ENCODE assay signal across 17 mouse cellular contexts in the genomic region with DNA sequence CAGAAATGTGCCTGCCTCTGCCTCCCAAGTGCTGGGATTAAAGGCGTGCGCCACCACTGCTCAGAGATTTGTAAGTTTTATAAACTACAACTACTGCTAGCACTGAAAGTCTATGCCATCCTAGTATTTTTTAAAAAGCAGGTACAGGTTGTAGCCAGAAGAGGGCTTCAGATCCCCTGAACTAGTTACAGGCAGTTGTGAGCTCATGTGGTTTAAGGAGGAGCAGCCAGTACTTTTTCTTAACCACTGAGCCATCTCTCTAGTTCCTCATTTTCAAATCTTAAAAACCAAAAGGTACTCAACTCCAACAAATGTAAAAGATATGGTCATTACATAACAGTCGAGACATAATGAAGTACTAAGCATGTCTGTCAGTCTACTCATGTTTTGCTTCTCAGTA.
DNase-seq lines count a peak whose midpoint lies in the region; ATAC-seq and TF ChIP-seq lines count a peak whose summit lies in the region.
"Had no signal": no experiment of that assay in that cellular context is flagged by ENCODE, and none has a peak within 500 bp of the region (broad histone marks: within the 10 kb centered on the region; RNA-seq: fewer than 3 reads in every experiment).

No protein-coding gene starts in this region.

- no peak overlapping the region for H3K9ac ChIP-seq in kidney, postnatal 0 days (ENCODE audit: low read depth, low read length)
- H3K9ac ChIP-seq in midbrain, embryonic 16.5 days (ENCODE audit: low read depth, low read length) = no peak overlapping the region
- H3K9ac ChIP-seq: limb, embryonic 12.5 days; liver, embryonic 15.5 days; neural tube, embryonic 13.5 days; stomach, embryonic 15.5 days had no signal

- no peak overlapping the region for H3K27ac ChIP-seq in kidney, postnatal 0 days
- H3K27ac ChIP-seq in midbrain, embryonic 16.5 days (ENCODE audit: low read length) = no peak overlapping the region
- H3K27ac ChIP-seq: limb, embryonic 12.5 days; liver, embryonic 15.5 days; neural tube, embryonic 13.5 days; stomach, embryonic 15.5 days had no signal

- H3K9me3 ChIP-seq in kidney, postnatal 0 days (replicated peaks; ENCODE audit: low read length) = no peaks in the 10 kb centered on the region
- H3K9me3 ChIP-seq in midbrain, embryonic 16.5 days (replicated peaks; ENCODE audit: control insufficient read depth, low read length, poor library complexity, severe bottlenecking) = no peaks in the 10 kb centered on the region
- H3K9me3 ChIP-seq: limb, embryonic 12.5 days; liver, embryonic 15.5 days; megakaryocyte, embryonic 14.5 days; neural tube, embryonic 13.5 days; stomach, embryonic 15.5 days had no signal

- peak; percentile 31; the same call in 1 of the 2 replicates for TF ChIP-seq CTCF in kidney, postnatal 0 days (IDR thresholded peaks at IDR 0.05; ENCODE audit: low read depth)

- peak; percentile 9 for DNase-seq in kidney, postnatal 0 days (ENCODE audit: low spot score)
- no peak for DNase-seq in kidney, postnatal 10 days
- DNase-seq in 3T3-L1 (ENCODE audit: low read depth, low spot score) = peak; percentile 25
- DNase-seq in B cell, adult 2 months = peak; percentile 21 to 32
- DNase-seq in cerebellum, adult 9-10 months = no peak
- no peak for DNase-seq in layer of hippocampus, adult 9-11 months
- DNase-seq: cerebellum, adult 11-12 months; heart, postnatal 4 days; right cerebral cortex, postnatal 4 days; thymus, postnatal 36 days had no signal

- no peaks in the 10 kb centered on the region for H3K4me1 ChIP-seq in kidney, postnatal 0 days (replicated peaks; ENCODE audit: insufficient read depth, low read length)
- no peaks in the 10 kb centered on the region for H3K4me1 ChIP-seq in midbrain, embryonic 16.5 days (ENCODE audit: control insufficient read depth, insufficient read depth, low read length)
- H3K4me1 ChIP-seq: limb, embryonic 12.5 days; megakaryocyte, embryonic 14.5 days; neural tube, embryonic 13.5 days; stomach, embryonic 15.5 days had no signal

- no peaks in the 10 kb centered on the region for H3K27me3 ChIP-seq in kidney, postnatal 0 days (ENCODE audit: insufficient read depth, low read length)
- H3K27me3 ChIP-seq in midbrain, embryonic 16.5 days (ENCODE audit: control insufficient read depth, insufficient read depth, low read depth, low read length) = no peaks in the 10 kb centered on the region
- H3K27me3 ChIP-seq: limb, embryonic 12.5 days; liver, embryonic 15.5 days; megakaryocyte, embryonic 14.5 days; neural tube, embryonic 13.5 days; stomach, embryonic 15.5 days had no signal

- peaks cover 33% of the 10 kb centered on the region for H3K36me3 ChIP-seq in kidney, postnatal 0 days (ENCODE audit: insufficient read depth, low read length)
- H3K36me3 ChIP-seq in midbrain, embryonic 16.5 days (ENCODE audit: control insufficient read depth, insufficient read depth, low read length) = peaks cover 11% of the 10 kb centered on the region; the same call in 1 of the 2 replicates

- H3K4me3 ChIP-seq in kidney, postnatal 0 days (replicated peaks; ENCODE audit: low read depth, low read length) = no peak overlapping the region
- no peak overlapping the region for H3K4me3 ChIP-seq in midbrain, embryonic 16.5 days (ENCODE audit: low read depth, low read length)
- H3K4me3 ChIP-seq: limb, embryonic 12.5 days; liver, embryonic 15.5 days; megakaryocyte, embryonic 14.5 days; neural tube, embryonic 13.5 days; stomach, embryonic 15.5 days had no signal

- no peak for ATAC-seq in kidney, postnatal 0 days (replicated peaks; ENCODE audit: low FRiP score, low read depth)
- peak; percentile 95 to 96 for ATAC-seq in hematopoietic stem cell, adult 5-6 weeks (replicated peaks in 1 of 2; ENCODE audit: insufficient read depth in 1 of 2, low FRiP score in 2 of 2, low TSS enrichment in 1 of 2, low read depth in 1 of 2, poor library complexity in 2 of 2, severe bottlenecking in 2 of 2)
- no peak for ATAC-seq in midbrain, embryonic 16.5 days

- 93% methylated on average over 3 of the region's 3 CpGs for WGBS in kidney, postnatal 0 days
- WGBS in midbrain, embryonic 16.5 days = 93% methylated on average over 3 of the region's 3 CpGs

- no peak overlapping the region for H3K4me2 ChIP-seq in kidney, postnatal 0 days (ENCODE audit: low read length)
- H3K4me2 ChIP-seq in midbrain, embryonic 16.5 days (ENCODE audit: low read length) = no peak overlapping the region
- H3K4me2 ChIP-seq: limb, embryonic 12.5 days; liver, embryonic 15.5 days; neural tube, embryonic 13.5 days; stomach, embryonic 15.5 days had no signal

Comparison
In these comparisons a context has a peak if more than half of its experiments do, and no peak if none do; other contexts are left out.
1. DNase-seq: peak in kidney, postnatal 0 days (single experiment), 3T3-L1 (single experiment) and B cell, adult 2 months (2 of 2); none in kidney, postnatal 10 days (single experiment), cerebellum, adult 9-10 months (single experiment) and layer of hippocampus, adult 9-11 months (single experiment).
2. ATAC-seq: peak in hematopoietic stem cell, adult 5-6 weeks (2 of 2); none in kidney, postnatal 0 days (single experiment) and midbrain, embryonic 16.5 days (single experiment).